Mouse (Mus musculus) adrenal gland, adult 18-20 months (tissue): ENCODE data around the gene Lingo4. TPM values are rescaled to one million over a fixed set of nuclear protein-coding genes. Genes with fewer than 3 reads are reported as not detected.

Experiments
- DNase-seq, 2 experiments: peaks; one replicate each; pipeline ENCODE4 v3.0.0; 2021 to 2022; ENCODE audit warnings: low spot score in 2 of 2
- total RNA-seq, 2 experiments: library from RNA; stranded (reverse); gene quantifications; 1 replicate in 1 of 2; 2 replicates in 1 of 2; pipeline ENCODE4 v1.2.3; 2021

Lingo4 gene
- total RNA-seq, 2 experiments from 2014 or later = 0.56 to 0.70 TPM

- DNase-seq = no peak
These were observed 51.1 kb downstream of the Lingo4 start for GRCm38 (mm10) chr3:94449377-94449776.

Other genes starting within 250 kb of the Lingo4 start
- gene Gm10696, start 220.3 kb upstream of the Lingo4 start, total RNA-seq = not detected
- not detected for gene Gm5286, start 201.8 kb upstream of the Lingo4 start, total RNA-seq
- gene Gm4778, start 134.5 kb upstream of the Lingo4 start, total RNA-seq = not detected
- 1 to 10 TPM; 7.5 to 9.7 TPM for gene Them4, start 88.4 kb upstream of the Lingo4 start, total RNA-seq
- not detected for gene Them5, start 56.4 kb upstream of the Lingo4 start, total RNA-seq
- under 1 TPM; 0.38 to 0.40 TPM for gene C2cd4d, start 36.1 kb upstream of the Lingo4 start, total RNA-seq
- gene Rorc, start 25.7 kb upstream of the Lingo4 start, total RNA-seq = 10 to 100 TPM; 20.3 to 27.7 TPM
- gene Tdrkh, start 14.8 kb downstream of the Lingo4 start, total RNA-seq = 10 to 100 TPM in 1 of 2 experiments, 1 to 10 TPM in 1; 8.5 to 14.3 TPM
- 10 to 100 TPM; 69.9 to 77.6 TPM for gene Mrpl9, start 44.8 kb downstream of the Lingo4 start, total RNA-seq
- not detected for gene Oaz3, start 45.4 kb downstream of the Lingo4 start, total RNA-seq
- 10 to 100 TPM; 16.3 to 29.0 TPM for gene Celf3, start 79.8 kb downstream of the Lingo4 start, total RNA-seq
- 1 to 10 TPM; 3.0 to 3.3 TPM for gene Riiad1, start 81.8 kb downstream of the Lingo4 start, total RNA-seq
- 10 to 100 TPM; 43.7 to 49.9 TPM for gene Snx27, start 184.2 kb downstream of the Lingo4 start, total RNA-seq
- not detected for gene Gm10972, start 244.6 kb downstream of the Lingo4 start, total RNA-seq